Mouse (Mus musculus) adrenal gland, adult 8-10 months (tissue): ENCODE measurements at regions not wholly inside any gene's neighbourhood (a gene's known extent, or its start where the extent isn't known, plus 50 kb on each side); places are given as distances from the start of the nearest gene placed in this dataset.
"Not testable (repeated sequence)": the region's sequence is repeated elsewhere in the genome, so short reads cannot be mapped to it uniquely, and the experiment has no call there.

Experiments used
- DNase-seq: peaks from one replicate; pipeline ENCODE4 v3.0.0; 2022

GRCm38 (mm10) chr7:52170176-52170921 lies 154.8 kb upstream of the 1700015G11Rik start:
- DNase-seq = peak; percentile 12

DNA sequence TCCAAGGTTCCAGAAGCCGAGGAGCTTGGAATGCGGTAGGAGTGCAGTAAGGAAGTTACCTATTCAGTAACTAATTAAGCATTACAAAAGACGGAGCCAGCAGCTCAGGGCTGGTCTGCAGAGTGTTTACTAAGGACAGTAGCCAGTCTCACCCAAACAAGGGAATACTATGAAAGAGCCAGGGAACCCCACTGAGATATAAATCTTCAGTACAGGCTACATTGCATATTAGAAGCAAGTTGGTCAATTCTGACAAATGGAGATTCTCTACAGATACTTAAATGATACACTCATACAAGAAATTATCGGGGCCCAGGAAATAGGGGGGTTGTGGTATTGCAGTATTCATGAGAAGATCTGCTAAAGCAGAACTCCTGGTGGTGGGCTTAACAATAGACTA lies 148.5 kb upstream of the 1700015G11Rik start:
- not testable (repeated sequence) for DNase-seq

DNA sequence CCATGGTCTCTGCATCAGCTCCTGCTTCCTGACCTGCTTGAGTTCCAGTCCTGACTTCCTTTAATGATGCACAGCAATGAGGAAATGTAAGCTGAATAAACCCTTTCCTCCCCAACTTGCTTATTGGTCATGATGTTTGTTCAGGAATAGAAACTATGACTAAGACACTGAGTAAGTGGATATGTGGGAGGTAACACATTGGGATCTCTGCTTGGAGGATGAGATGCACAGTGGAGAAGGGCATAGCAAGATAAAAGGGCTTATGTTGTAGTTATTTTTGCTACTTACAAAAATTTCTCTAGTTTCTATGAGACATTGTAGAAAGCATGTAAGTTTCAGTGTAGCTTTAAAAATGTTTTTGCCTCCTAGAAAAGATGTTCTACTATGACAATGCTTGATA lies 143.9 kb upstream of the 1700015G11Rik start:
- no peak for DNase-seq

GRCm38 (mm10) chr7:52157753-52158152 lies 142.2 kb upstream of the 1700015G11Rik start:
- DNase-seq = no peak

GRCm38 (mm10) chr7:52120189-52120588 lies 104.7 kb upstream of the 1700015G11Rik start:
- no peak for DNase-seq
